Mouse (Mus musculus) cerebellum, postnatal 36 days (tissue): ENCODE measurements around the gene Taar9.
"Not testable (repeated sequence)": the region's sequence is repeated elsewhere in the genome, so short reads cannot be mapped to it uniquely, and the experiment has no call there.

Source experiments
- DNase-seq, 2 experiments: peaks; one replicate each; pipeline ENCODE4 v3.0.0; 2021 to 2022; ENCODE audit warnings: mixed read lengths in 2 of 2

Taar9 gene

DNA sequence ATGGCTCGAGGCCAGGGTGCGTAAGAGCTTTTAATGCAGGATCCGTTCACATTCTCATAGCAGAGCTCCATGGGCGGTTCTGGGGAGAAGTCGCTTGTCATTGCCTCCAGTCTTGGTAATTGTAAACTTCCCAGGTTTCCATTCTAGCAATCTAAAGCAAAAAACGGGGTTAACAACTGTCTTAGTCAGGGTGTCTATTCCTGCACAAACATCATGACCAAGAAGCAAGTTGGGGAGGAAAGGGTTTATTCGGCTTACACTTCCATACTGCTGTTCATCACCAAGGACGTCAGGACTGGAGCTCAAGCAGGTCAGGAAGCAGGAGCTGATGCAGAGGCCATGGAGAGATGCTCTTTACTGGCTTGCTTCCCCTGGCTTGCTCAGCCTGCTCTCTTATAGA lies at the start of gene Taar9:
Gene Taar9, minus strand, starts transcription at position 101 of the 400 bp plus-strand sequence.
- DNase-seq = not testable (repeated sequence)

GRCm38 (mm10) chr10:24158470-24159254 lies 49.3 kb upstream of the Taar9 start:
- no peak for DNase-seq

DNA sequence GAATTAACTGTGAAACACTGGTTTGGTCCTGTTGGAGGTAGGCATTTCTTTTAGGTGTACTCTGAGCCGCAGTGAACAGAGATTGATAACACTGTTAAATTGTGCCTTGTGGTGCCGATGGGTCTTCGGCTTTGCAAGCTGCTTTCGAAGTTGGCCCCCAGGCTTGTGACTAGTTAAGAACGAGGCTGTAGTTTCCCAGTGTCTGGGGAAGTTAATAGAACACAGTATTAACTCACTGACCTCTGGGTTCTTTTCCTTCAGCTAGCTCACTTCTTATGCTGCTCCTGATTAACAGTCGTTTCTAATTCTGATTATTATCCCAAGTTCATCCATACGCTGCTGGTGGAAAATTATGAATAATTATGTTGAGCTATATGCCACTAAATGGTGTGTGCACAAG lies 40.8 kb upstream of the Taar9 start:
- no peak for DNase-seq

- peak; percentile 91 to 93 for DNase-seq
Observed at GRCm38 (mm10) chr10:24149135-24149781, 39.9 kb upstream of the Taar9 start, which contains the start of gene Stx7. Gene Stx7, plus strand, starts transcription at chr10:24149302.

DNA sequence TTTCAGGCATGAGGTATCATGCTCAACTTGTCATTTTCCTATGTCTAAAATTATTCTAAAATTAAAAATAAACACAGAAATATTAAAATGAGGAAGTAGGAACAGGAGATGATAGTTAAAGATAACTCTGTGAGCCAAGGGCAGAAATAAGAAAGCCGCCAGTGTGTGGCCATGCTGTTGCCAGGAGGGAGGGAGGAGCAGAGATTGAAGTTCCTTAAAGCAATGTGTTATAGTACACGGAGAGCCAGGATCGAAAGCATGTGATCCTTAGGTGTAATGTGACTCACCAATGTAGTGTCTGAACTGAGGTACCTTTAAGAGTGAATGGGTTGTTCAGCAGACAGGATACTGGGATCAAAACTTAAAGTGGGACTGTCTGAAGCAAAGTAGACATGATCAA lies 33.4 kb upstream of the Taar9 start:
- no peak for DNase-seq

- DNase-seq = no peak
Observed at GRCm38 (mm10) chr10:24138623-24139261, 29.4 kb upstream of the Taar9 start.

DNA sequence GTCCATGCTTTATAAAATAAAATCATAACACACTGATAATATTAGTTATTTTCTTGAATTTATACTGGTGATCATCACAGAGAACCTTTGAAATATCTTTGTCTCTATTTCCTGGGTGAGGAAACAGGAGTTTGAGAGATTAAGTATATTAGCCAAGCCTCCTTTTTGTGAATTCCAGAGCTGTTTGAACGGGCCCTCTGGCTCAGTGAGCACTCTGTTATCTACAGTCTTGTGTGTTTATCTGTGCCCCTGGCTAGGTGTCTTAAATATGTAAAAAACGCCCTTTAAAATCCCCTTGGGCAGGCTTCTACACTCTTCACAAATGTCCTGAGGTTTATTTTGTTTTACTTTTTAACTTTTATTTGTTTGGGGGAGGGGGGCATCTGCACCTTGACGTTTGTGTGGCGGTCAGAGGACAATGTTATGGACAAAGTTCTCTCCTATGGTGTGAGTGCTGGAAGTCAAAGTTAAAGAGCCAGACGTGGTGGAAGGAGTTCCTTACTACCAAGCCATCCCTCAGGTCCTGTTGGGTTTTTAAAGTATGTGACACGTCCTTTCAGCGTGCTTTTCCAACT lies 24.8 kb upstream of the Taar9 start:
- DNase-seq = no peak

- DNase-seq = no peak
Observed at GRCm38 (mm10) chr10:24133132-24133531, 23.8 kb upstream of the Taar9 start.

DNA sequence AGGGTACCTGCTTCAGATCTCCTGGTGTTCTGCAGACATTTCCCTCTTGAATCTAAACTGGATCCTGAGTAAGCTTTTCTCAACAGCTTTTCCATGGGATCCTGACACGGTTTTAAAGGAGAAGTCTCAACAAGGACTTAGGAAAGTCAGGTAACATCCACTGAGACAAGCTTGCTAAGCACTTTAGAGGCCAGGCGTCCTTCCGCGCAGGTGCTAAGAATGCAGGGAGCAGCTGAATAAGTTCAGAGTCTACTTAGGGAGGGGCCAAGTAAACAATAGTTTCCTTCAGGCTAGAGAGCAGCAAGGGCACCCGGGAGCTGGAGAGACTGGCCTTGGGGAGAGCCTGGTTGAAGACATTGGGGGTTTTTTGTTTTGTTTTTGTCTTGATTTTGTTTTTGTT lies 22.9 kb upstream of the Taar9 start:
- DNase-seq = no peak

GRCm38 (mm10) chr10:24131451-24132262 lies 22.3 kb upstream of the Taar9 start:
- peak; percentile 33 to 55 for DNase-seq

DNA sequence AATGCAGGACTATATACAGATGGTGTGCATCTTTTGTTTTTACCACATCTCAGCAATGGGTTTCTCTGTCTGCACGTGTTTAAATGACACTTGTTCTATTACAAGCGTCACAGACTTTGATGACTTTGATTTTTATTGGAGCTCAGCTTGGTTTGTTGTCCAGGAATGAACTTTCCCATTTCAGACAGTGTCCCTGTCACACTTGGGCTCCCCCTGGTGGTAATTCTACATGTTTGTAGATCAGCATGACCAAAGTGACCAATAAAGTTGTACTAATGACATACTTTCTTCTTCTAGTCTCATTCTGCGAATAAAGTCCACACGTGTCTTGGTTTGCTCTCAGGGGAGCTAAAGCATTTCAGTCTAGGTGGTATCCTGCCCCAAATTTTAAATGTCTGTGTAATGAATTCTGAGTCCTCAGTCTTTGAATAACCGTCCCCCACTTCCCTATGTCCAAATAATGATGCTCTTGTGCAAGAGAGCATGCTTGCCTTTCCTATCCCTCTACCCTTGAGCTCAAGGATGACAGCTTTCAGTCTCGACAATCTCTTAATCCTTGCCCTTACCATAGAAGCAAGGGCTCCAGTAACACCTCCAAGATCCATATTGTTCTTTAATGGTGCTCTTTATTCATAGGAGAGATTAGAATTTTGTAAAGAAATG lies 1.9 kb upstream of the Taar9 start:
- peak; percentile 11 to 16 for DNase-seq

- DNase-seq = no peak
Observed at GRCm38 (mm10) chr10:24108236-24108635, 1.1 kb downstream of the Taar9 start.

DNA sequence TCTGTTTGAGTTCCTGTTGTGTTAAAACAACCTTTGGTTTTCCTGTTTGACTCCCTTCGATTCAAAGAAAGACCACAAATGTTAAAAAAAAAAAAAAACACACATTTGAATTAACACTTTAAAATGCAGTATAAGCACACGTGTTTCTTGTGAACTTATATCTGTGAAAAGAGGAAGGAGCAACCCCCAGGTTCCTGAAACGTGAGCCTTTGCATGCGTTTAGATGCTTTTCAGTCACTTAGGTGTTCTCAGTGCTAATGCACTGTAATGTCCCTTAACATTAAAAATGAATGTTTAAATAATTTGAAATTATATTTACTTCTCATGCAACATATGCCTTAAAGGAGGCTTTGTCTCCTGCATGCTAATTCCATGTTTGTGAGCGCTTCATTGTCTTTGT lies 1.6 kb downstream of the Taar9 start:
- no peak for DNase-seq

GRCm38 (mm10) chr10:24103299-24103698 lies 6.0 kb downstream of the Taar9 start:
- DNase-seq = not testable (repeated sequence)

DNA sequence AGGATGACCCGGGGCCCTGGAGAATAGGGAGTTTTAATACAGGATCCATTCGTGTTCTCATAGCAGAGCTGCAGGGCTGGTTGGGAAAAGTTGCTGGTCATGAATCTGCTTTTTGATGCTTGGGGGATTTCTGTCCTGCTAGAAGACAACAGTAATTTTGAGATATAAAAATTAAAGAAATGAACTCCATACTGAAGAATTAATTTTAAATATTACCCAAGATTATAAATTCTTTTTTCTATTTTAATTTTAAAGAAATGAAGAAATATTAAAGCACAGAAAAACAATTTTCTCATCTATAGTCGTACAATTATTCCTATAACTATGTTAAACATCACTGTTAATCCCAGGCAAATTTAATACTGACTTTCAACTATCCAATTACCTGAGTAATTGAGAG lies 7.5 kb downstream of the Taar9 start, which contains the start of gene Taar8c:
Gene Taar8c, minus strand, starts transcription at position 101 of the 400 bp plus-strand sequence.
- not testable (repeated sequence) for DNase-seq

DNA sequence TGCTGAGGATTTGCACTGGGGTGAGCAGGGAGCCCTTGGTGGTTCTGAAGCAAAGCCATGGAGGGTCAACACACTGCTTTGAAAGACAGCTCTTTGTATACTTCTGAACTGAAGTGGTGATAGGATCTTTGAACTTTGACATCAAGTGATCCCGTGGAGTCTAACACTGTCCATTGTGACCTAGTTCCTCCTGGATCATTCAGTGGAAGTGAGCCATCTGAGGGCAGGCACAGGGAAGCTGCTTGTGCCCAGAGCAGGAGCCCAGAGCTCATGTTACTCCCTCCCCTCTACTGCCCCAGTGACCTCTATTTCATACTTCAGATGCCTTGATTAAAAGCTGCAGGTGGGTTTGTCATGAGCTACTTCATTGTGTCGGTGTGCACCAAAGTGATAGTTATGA lies 12.3 kb downstream of the Taar9 start:
- DNase-seq = not testable (repeated sequence)

GRCm38 (mm10) chr10:24092194-24092593 lies 17.1 kb downstream of the Taar9 start, which contains the start of gene Taar8b:
Gene Taar8b, minus strand, starts transcription at chr10:24092294.
- no peak for DNase-seq

DNA sequence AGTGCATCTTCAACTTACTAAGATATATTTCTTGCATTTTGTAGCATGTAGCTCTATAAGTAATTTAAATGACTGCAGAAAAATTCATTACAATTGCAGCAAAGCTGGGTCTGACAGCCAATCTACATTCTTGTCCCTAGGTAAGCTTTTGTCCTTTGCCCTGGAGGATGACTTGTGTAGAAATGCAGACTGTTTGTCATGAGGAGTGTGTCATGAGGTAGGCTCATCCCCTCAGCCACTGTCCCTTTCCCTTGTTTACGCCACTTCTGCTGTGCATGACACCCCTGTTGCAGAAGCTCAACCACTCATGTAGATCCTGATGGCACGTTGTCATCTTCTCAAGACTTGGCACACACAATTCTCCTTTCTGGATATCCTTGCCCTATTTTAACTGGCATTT lies 22.2 kb downstream of the Taar9 start:
- DNase-seq = no peak

DNA sequence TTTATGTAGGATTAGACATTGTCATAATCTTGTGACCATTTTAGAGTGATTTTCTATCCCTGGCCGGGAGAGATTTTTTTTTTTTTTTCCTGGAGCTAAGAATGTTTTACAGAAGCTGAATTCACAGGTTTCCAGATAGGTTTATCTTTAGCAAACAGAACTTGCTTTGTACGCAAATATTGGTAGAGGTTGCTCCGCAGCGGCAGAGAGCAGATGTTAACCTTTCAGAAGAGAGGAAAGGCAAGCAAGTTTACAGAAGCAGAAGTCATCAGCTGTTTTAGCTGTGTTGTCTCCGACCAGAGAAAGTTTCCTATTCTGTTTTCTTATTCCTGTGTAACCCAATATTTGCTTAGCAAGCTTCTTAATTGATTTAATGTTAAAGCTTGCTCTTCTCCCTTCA lies 22.8 kb downstream of the Taar9 start:
- DNase-seq = no peak

DNA sequence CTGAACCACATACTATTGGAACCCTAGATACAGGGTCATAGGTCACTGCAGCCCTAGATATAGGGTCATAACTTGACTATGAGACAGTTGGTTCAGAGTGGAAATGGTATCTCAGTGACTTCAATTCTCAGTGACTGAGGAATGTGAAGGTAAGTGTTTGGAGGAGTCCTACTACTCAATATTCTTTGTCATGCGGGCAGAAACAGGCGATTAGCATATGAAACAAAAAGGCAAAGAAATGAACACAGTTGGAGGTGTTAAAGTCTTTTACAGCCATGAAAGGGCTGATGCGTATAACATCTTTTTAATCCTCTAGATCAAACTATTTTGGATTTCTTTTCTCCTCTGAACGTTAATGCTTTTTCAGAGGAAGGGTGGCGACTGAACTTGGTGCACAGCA lies 23.4 kb downstream of the Taar9 start:
- DNase-seq = no peak

DNA sequence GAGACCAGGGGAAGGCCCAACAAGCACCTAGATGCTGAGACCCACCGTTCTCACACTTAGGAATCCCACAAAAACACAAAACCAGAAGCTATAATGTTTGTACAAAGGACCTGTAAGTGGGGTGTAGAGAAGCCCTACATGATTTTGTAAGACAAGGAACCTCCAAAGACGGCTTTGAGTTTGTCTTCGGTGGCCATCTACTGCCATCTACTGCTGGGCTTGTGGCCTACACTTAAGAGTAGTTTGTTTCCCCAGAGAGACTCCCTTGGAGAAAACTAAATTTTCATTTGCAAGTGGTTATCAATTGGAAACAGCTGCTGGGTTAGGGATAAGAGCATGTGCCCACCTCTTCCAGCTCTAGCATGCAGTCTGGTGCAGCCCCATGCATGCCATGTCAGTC lies 29.2 kb downstream of the Taar9 start:
- DNase-seq = peak; percentile 26 to 32

GRCm38 (mm10) chr10:24076200-24076599 lies 33.1 kb downstream of the Taar9 start, which contains the start of gene Taar8a:
Gene Taar8a, plus strand, starts transcription at chr10:24076500.
- DNase-seq = not testable (repeated sequence)
